Mouse (Mus musculus): ENCODE measurements around the gene Ttn.

DNA sequence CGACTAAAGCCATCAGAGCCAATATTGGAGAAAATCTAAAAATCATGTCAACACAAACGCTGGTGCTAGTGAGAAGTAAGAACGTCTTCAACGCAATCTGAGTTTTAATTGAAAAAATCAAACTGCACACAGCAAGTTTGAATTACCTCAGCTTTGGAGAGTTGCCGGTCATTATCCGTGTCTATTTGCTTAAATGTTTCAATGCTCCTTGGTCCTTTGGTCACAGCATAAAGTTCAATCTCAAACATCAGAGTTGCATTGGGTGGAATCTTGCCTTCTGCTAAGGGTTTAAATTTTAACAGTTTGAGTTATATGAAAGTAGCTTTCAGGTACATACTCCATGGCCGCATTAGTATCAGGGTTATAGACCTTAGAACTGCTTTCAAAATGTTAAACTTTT, 316.8 kb downstream of the Ttn start:
- TF ChIP-seq USF1 (IDR thresholded peaks at IDR 0.05; ENCODE audit: low read depth) (no peak), E2F4 (IDR thresholded peaks at IDR 0.05; ENCODE audit: insufficient read depth) (no peak), MYOG (IDR thresholded peaks at IDR 0.05; ENCODE audit: control insufficient read depth in 1 of 3, insufficient read depth in 1 of 3, insufficient read length in 2 of 3, low read depth in 2 of 3) (no peak), TCF12 (IDR thresholded peaks at IDR 0.05; ENCODE audit: insufficient read depth, poor library complexity, severe bottlenecking) (no peak), MYOD1 (IDR thresholded peaks at IDR 0.05; ENCODE audit: control insufficient read depth in 1 of 3, insufficient read length in 2 of 3, low read depth in 2 of 3) (no peak), POLR2A (IDR thresholded peaks at IDR 0.05; ENCODE audit: insufficient read length, low read depth) (no peak), REST (IDR thresholded peaks at IDR 0.05; ENCODE audit: insufficient read depth, insufficient read length) (no peak), POLR2AphosphoS2 (IDR thresholded peaks at IDR 0.05; ENCODE audit: insufficient read length, low read depth) (no peak), MAX (IDR thresholded peaks at IDR 0.05; ENCODE audit: low read depth) (no peak), SRF (IDR thresholded peaks at IDR 0.05; ENCODE audit: control insufficient read depth, insufficient read length, low read depth) (no peak), CEBPB (IDR thresholded peaks at IDR 0.05; ENCODE audit: insufficient read depth, poor library complexity, severe bottlenecking) (no peak)
